Mouse (Mus musculus) kidney, adult 9 months (tissue): ENCODE data around the gene Gnptg.

Experiments
- DNase-seq: peaks from one replicate; pipeline ENCODE4 v3.0.0; 2022

Gene Gnptg

GRCm38 (mm10) chr17:25188150-25189031, 51.5 kb downstream of the Gnptg start, which contains the start of gene Unkl:
Unkl (plus strand) TSS chr17:25188397.
- peak; percentile 60 for DNase-seq

GRCm38 (mm10) chr17:25187784-25188149, 52.2 kb downstream of the Gnptg start:
- DNase-seq = no peak

- DNase-seq = no peak
These were observed 55.0 kb downstream of the Gnptg start for GRCm38 (mm10) chr17:25184961-25185360.

DNA sequence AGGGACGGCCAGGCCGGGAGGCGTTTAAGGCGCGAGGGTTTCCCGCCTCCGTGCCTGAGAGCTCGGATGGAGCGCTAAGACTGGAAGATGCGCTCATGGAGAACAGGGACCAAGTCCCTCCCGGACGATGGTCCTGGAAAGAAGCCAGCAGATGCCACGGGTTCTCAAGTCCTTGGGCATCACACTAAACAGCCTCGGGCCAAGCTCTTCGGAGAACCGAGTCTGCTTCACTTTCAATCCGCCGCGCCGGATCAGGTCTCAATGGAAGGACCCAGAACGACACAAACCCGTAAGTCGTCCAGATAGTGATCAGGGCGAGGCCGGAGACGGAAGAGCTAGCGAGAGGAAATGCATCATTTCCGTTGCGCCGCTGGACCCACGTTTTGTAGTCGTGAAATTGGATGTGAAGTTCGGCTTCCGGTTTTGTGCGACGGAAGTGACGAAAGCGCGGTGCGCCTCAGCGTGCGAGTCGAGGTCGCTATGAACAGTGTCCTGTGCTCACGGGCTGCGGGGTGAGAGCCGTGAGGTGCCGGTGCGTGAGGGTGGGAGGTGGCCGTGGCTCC, 55.7 kb downstream of the Gnptg start, which contains the start of gene BC003965:
Gene BC003965, plus strand, starts transcription at position 426 of the 563 bp plus-strand sequence.
- peak; percentile 98 for DNase-seq
